Mouse (Mus musculus) heart, postnatal 10 days (tissue): ENCODE measurements around the gene Tsku. TPM values are rescaled to one million over a fixed set of nuclear protein-coding genes. Genes with fewer than 3 reads are reported as not detected.
A peak's percentile ranks its signal among the peaks of the same experiment; 100 is the strongest.

Experiments
- DNase-seq, 2 experiments: peaks; one replicate each; pipeline ENCODE4 v3.0.0; 2021
- intact Hi-C: fragments of 180-260 bp; cut with DNase I; formaldehyde crosslinking; loops from one replicate; pipeline ENCODE4 v1.15.1; 2025
- total RNA-seq, 2 experiments: library from RNA; stranded (reverse); gene quantifications; 2 replicates each; pipeline ENCODE4 v1.2.3; 2021

Tsku gene
- total RNA-seq, 2 experiments from 2014 or later = 6.5 TPM

GRCm38 (mm10) chr7:98330375-98331002 lies 30.6 kb downstream of the Tsku start:
- intact Hi-C loops = no loop called here
- DNase-seq = no peak

GRCm38 (mm10) chr7:98329651-98330374 lies 31.3 kb downstream of the Tsku start:
- intact Hi-C loops = no loop called here
- DNase-seq = no peak

- DNase-seq = no peak
- intact Hi-C loops = no loop called here
These were observed 32.8 kb downstream of the Tsku start for GRCm38 (mm10) chr7:98328311-98328710.

GRCm38 (mm10) chr7:98326051-98326450 lies 35.1 kb downstream of the Tsku start:
- no peak for DNase-seq
- intact Hi-C loops = no loop called here

- no peak for DNase-seq
- intact Hi-C loops = no loop called here
These were observed 36.9 kb downstream of the Tsku start for GRCm38 (mm10) chr7:98324228-98324627.

- DNase-seq = no peak
- intact Hi-C loops = loop anchor here (2.0 kb wide), 1 partner anchor 17 kb away; no protein-coding TSS in a partner anchor
These were observed 37.7 kb downstream of the Tsku start for GRCm38 (mm10) chr7:98323288-98324019.

- DNase-seq = no peak
- intact Hi-C loops = loop anchor here (2.0 kb wide), 1 partner anchor 18 kb away; no protein-coding TSS in a partner anchor
These were observed 38.7 kb downstream of the Tsku start for GRCm38 (mm10) chr7:98322415-98322814.

- intact Hi-C loops = no loop called here
- DNase-seq = no peak
These were observed 40.0 kb downstream of the Tsku start, which contains the start of gene Acer3 for GRCm38 (mm10) chr7:98321083-98321482. Gene Acer3 (minus strand): TSS chr7:98321208.

- intact Hi-C loops = no loop called here
- DNase-seq = no peak
These were observed 41.0 kb downstream of the Tsku start for GRCm38 (mm10) chr7:98320006-98320556.

- no peak for DNase-seq
- intact Hi-C loops = no loop called here
These were observed 44.6 kb downstream of the Tsku start for GRCm38 (mm10) chr7:98316568-98316967.

GRCm38 (mm10) chr7:98315087-98315486 lies 46.0 kb downstream of the Tsku start:
- DNase-seq = no peak
- intact Hi-C loops = no loop called here

GRCm38 (mm10) chr7:98312185-98312920 lies 48.8 kb downstream of the Tsku start:
- intact Hi-C loops = no loop called here

GRCm38 (mm10) chr7:98310266-98310665 lies 50.9 kb downstream of the Tsku start:
- intact Hi-C loops = no loop called here
- DNase-seq = no peak

More at GRCm38 (mm10) chr7:98312185-98312920, 48.8 kb downstream of the Tsku start:
- no peak for DNase-seq

GRCm38 (mm10) chr7:98309219-98310030 lies 51.7 kb downstream of the Tsku start:
- peak; percentile 97 for DNase-seq
- intact Hi-C loops = loop anchor here (5.0 kb wide), 1 partner anchor 33 kb away; no protein-coding TSS in a partner anchor

GRCm38 (mm10) chr7:98308607-98309218 lies 52.4 kb downstream of the Tsku start:
- DNase-seq = peak in 1 of 2 experiments; percentile 26

GRCm38 (mm10) chr7:98307921-98308606 lies 53.1 kb downstream of the Tsku start:
- no peak for DNase-seq
- intact Hi-C loops = loop anchor here (5.0 kb wide), 1 partner anchor 34 kb away; no protein-coding TSS in a partner anchor

More at GRCm38 (mm10) chr7:98308607-98309218, 52.4 kb downstream of the Tsku start:
- intact Hi-C loops = loop anchor here (5.0 kb wide), 1 partner anchor 34 kb away; no protein-coding TSS in a partner anchor

- no peak for DNase-seq
- intact Hi-C loops = loop anchor here (5.0 kb wide), 1 partner anchor 35 kb away; no protein-coding TSS in a partner anchor
These were observed 53.7 kb downstream of the Tsku start for GRCm38 (mm10) chr7:98307411-98307810.
